Mouse (Mus musculus) intestine, embryonic 16.5 days (tissue): ENCODE results near the gene Bik. TPM values are rescaled to one million over a fixed set of nuclear protein-coding genes. Genes with fewer than 3 reads are reported as not detected.

Source experiments
- microRNA-seq: library from miRNA; unstranded; fragments of <30 nt; microRNA quantifications from one replicate; pipeline ENCODE4, GENCODE M21; 2016
- polyA plus RNA-seq: library from polyadenylated mRNA; unstranded; fragments of >200 nt; fragmentation: Nextera tagmentation; extraction: Ambion mirVana; gene quantifications from 2 replicates; pipeline ENCODE4 v1.2.1, GENCODE M21; 2015

Bik gene
- polyA plus RNA-seq, 1 experiment from 2014 or later = 4.3 TPM

Small RNA genes lying within 50 kb of the gene (microRNA-seq; reads per million reads assigned to microRNA genes)
- gene Gm24575 = not detected

Other genes with a start within 250 kb of the Bik start
- 77.9 and 86.6 TPM in 2 replicates for gene Arfgap3, start 176.6 kb upstream of the Bik start, polyA plus RNA-seq
- 76.4 and 81.6 TPM in 2 replicates for gene Pacsin2, start 62.3 kb upstream of the Bik start, polyA plus RNA-seq
- 14.1 and 17.1 TPM in 2 replicates for gene Ttll1, start 16.0 kb upstream of the Bik start, polyA plus RNA-seq
- gene Tspo, start 36.7 kb downstream of the Bik start, polyA plus RNA-seq = 128 and 133 TPM in 2 replicates
- 26.4 and 27.0 TPM in 2 replicates for gene Mcat, start 36.9 kb downstream of the Bik start, polyA plus RNA-seq
- gene Ttll12, start 68.3 kb downstream of the Bik start, polyA plus RNA-seq = 29.3 and 30.2 TPM in 2 replicates
- 3.6 and 4.1 TPM in 2 replicates for gene Scube1, start 198.2 kb downstream of the Bik start, polyA plus RNA-seq